Mouse (Mus musculus): ENCODE data around the gene Gm20388.

Gm20388 gene

DNA sequence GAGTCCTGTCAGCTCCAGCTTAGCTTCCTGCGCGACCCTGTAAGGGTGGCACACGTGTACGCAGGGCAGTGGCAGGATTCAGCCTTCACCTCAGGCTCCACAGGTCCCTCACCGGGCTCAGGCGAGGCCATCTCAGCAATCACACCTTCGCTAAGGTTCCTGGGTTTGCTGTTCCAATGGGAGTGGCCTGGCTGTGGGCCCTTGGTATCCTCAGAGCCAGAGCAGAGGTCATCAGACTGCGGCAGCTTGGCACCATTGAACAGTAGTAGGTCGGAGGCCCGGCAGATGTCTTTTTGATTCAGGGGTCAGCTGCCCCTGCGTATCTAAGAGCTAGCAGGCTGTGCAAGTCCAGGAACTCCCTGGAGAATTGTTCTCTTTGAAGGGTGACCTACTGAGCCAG is 482.4 kb downstream of the Gm20388 start:
- DNase-seq (ENCODE audit: low spot score) = no peak

GRCm38 (mm10) chr8:120393871-120394275 is 483.2 kb downstream of the Gm20388 start:
- no peak for DNase-seq (ENCODE audit: low spot score)

DNA sequence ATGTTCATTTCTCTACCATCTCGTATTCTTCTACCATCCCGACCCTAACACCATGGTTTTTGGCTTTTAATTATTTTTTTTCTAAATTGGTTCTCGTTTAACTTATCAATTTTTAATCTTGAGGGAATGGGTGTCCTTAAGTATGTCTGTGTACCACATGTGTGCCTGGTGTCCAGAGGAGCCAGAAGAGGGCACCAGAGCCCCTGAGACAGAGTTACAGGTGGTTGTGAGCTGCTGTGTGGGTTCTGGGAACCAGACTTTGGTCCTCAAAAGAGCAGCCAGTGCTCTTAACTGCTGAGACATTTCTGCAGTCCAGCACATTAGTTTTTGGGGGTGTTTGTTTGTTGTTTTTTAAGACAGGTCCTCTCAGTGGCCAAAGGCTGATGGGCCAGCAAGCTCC is 485.3 kb downstream of the Gm20388 start:
- DNase-seq (ENCODE audit: low spot score) = no peak

GRCm38 (mm10) chr8:120396756-120397155 is 486.1 kb downstream of the Gm20388 start:
- no peak for DNase-seq (ENCODE audit: low spot score)

DNA sequence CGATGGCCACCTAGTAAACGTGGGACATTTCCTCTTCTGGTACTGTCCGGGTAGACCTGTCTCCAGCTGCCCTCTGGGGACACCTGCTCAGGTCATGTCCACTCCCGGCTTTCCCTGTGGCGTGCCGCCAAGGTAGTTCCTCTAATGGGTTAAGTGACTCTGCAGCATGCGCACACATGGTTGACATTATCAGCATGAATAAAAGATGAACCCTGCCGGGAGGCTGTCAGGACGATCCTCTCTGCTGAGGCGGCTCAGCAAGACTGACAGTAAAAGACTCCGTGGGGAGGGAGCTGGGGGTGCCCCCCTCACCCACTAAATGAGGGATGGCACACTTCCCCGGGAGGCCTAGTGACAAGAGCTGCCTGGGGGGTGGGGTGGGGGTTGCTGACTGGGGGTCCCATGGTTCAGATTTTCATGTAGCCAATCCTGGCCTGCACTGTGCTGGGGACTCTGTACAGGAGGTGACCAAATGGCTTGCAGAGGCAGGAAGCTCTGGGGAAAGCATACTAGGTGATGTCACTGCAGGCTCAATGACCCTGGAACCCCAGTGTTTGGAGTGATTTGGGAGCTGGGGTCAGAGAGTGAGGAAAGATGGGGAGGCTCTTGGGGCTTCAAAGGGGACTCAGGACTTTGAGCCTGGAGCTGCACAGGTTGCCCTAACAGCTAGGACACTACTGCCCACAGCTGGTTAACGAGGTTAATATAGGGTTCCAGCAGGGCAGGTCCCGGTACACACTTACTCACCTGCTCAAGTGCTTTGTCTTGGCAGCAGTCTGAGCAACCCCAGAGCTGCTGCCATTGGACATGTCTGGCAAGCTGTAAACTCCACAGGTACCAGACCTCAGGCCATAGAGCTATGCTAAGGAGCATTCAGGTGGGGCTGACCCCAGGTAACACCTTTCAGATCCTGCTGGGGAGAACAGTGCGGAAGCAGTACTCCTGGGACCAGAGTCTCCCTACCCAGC is 487.1 kb downstream of the Gm20388 start:
- DNase-seq (ENCODE audit: low spot score) = no peak

- DNase-seq (ENCODE audit: low spot score) = no peak
Measured at GRCm38 (mm10) chr8:120399212-120399934, 488.7 kb downstream of the Gm20388 start.

DNA sequence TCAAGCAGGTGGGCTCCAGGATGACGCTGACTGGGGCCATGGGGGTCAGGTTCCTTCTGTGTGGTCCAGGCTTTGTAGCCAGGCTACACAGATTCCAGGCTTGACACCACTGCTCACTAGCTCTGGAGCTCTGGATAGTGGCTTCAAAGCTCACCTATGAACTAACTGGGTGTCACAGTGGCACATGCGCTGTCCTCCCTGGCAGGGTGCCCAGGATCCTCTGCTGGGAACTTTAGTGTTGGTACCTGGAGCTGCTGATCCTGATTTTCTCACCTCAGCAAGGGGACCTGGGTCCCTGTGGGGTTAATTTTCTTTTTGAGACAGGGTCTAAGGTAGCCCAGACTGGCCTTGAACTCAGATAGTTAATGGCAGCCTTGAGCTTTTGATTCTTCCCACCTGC is 490.6 kb downstream of the Gm20388 start:
- DNase-seq (ENCODE audit: low spot score) = no peak

GRCm38 (mm10) chr8:120401712-120402111 is 491.1 kb downstream of the Gm20388 start:
- DNase-seq (ENCODE audit: low spot score) = no peak

GRCm38 (mm10) chr8:120403606-120404269 is 493.1 kb downstream of the Gm20388 start:
- DNase-seq (ENCODE audit: low spot score) = no peak

DNA sequence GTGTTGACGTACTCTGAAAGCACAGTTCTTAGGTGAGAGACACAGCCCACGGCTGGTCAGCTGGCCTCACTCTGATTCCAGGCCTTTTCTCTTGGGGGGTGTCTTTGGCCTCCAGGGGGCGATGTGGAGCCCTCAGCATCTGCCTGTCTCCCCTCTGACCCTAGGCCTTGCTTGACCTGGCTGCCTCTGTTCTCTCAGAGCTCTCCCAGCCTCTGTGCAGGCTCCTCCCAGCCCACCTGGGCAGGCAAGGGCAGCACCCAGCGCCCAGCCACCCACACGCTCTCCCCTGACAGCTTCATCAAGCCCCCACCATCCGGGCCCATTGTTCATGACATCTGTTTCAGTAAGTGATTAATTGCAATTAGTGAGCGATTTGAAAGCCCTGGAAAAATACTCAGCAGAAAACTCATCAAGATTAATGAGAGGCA is 494.0 kb downstream of the Gm20388 start:
- no peak for DNase-seq (ENCODE audit: low spot score)

GRCm38 (mm10) chr8:120406008-120406632 is 495.5 kb downstream of the Gm20388 start:
- no peak for DNase-seq (ENCODE audit: low spot score)

DNA sequence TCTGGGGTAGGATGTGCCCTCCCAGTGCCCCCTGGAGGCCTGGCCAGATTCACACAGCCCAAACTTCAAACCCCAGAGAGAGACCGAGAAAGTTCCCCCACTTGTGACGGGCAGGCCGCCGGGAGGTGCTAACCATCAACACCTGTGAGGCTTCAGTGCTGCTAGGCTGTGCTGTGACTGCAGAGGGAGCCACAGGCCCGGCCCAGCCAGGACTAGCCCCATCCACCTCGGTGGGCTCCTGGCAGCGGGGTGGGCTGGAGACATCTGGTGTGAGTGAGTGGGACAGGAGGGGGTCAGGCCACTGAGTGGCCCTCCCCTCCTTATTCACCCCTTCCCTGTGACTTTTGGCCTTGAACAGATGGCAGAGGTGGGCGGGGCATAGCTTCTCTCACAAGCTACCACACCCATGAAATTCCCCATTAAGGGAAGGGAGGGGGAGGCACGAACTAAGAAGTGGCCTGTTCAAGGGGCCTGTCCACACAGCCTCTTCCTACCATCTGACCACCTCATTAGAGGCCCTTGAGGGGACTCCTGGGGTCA is 497.1 kb downstream of the Gm20388 start:
- DNase-seq (ENCODE audit: low spot score) = no peak

GRCm38 (mm10) chr8:120408241-120409215 is 497.9 kb downstream of the Gm20388 start:
- DNase-seq (ENCODE audit: low spot score) = no peak

- no peak for DNase-seq (ENCODE audit: low spot score)
Measured at GRCm38 (mm10) chr8:120409371-120410013, 498.9 kb downstream of the Gm20388 start.

- DNase-seq (ENCODE audit: low spot score) = no peak
Measured at GRCm38 (mm10) chr8:120411059-120411458, 500.4 kb downstream of the Gm20388 start.

- DNase-seq (ENCODE audit: low spot score) = no peak
Measured at GRCm38 (mm10) chr8:120411862-120412261, 501.2 kb downstream of the Gm20388 start.

DNA sequence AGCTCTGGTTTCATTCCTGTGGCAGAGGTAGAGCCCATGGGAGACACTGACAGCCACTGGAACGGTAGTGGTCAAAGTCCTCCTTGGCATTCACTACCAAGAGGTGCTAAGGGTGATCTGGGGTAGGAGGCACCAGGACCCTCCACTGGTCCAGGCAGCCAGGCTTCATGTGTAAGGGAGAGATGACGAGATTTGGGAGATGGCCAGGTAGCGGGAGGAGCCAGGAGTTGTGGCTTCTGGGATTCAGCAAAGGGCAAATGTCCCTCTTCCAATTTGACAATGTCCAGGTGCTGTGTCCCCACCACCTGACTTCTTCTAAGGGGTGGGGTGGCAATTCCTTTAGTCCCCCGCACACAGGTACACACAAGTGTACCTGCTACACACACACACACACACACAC is 501.7 kb downstream of the Gm20388 start:
- DNase-seq (ENCODE audit: low spot score) = no peak

DNA sequence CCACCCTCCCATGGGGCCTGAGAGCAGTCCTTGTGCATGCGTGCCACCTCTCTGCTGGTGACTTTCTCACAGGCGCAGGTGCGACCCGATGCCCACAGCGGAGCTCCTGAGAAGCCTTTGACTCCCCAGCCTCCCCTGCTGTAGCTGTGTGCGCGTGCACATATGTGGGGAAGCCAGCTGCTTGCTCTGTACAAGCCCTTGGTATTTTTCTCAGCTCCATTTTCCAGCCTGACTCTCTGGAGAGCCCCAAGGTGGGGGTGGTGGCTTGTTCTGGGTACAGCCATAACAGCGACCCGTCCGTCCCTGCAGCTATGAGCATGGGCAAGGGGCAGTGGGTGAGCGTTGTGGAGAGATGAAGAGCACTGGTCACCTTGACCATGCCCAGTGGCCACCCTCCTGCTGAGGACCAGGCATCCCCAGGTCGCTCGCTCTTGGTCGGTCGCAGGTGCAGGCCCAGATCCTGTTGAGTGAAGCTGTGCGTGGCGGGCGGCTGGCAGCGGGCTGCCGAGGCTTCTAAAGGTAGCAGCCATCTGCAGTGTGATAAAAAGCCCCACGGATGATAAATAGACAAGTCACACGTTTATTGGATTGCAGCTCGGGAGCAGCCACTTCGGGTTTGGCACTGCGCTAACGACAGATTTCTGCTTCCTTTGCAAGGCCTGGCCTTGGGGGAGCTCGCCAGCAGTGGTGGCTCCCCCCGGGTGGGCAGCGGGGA is 502.4 kb downstream of the Gm20388 start:
- DNase-seq (ENCODE audit: low spot score) = no peak

GRCm38 (mm10) chr8:120413626-120413988 is 503.0 kb downstream of the Gm20388 start:
- no peak for DNase-seq (ENCODE audit: low spot score)

Measured in ovary, postnatal 14 days (tissue).